Mouse (Mus musculus) midbrain, embryonic 11.5 days (tissue): ENCODE data around the gene Ralgds. TPM values are rescaled to one million over a fixed set of nuclear protein-coding genes. Genes with fewer than 3 reads are reported as not detected.

Experiments used
- ATAC-seq: fragments of 200-750 bp; cut with Nextera tagmentation; 2 replicates; pipeline ENCODE4 v1.8.0; 2017; ENCODE audit warnings: moderate TSS enrichment, moderate library complexity; ENCODE audit not compliant: low FRiP score
- DNase-seq: peaks from one replicate; pipeline ENCODE4 v3.0.0; 2015; ENCODE audit warnings: low spot score; ENCODE audit errors: missing footprints
- H3K27ac ChIP-seq: fragments of 300-500 bp; sonication (generic); 2 replicates; pipeline ENCODE4 v1.5.1; 2014; ENCODE audit warnings: low read depth, low read length
- H3K27me3 ChIP-seq: fragments of 300-500 bp; sonication (generic); 2 replicates; pipeline ENCODE4 v1.6.1; 2014; ENCODE audit warnings: mild to moderate bottlenecking, low read length, moderate library complexity, mixed read lengths; ENCODE audit not compliant: control insufficient read depth, insufficient read depth
- H3K36me3 ChIP-seq: fragments of 300-500 bp; sonication (generic); 2 replicates; pipeline ENCODE4 v1.6.1; 2014; ENCODE audit warnings: mild to moderate bottlenecking, low read length, moderate library complexity, mixed read lengths; ENCODE audit not compliant: control insufficient read depth, insufficient read depth
- H3K4me1 ChIP-seq: fragments of 300-500 bp; sonication (generic); 2 replicates; pipeline ENCODE4 v1.6.1; 2014; ENCODE audit warnings: low read length; ENCODE audit not compliant: control insufficient read depth, insufficient read depth
- H3K4me2 ChIP-seq: fragments of 300-500 bp; sonication (generic); 2 replicates; pipeline ENCODE4 v1.6.1; 2014; ENCODE audit warnings: mild to moderate bottlenecking, moderate library complexity
- H3K4me3 ChIP-seq: fragments of 300-500 bp; sonication (generic); 2 replicates; pipeline ENCODE4 v1.5.1; 2014; ENCODE audit warnings: low read depth, low read length
- H3K9ac ChIP-seq: fragments of 300-500 bp; sonication (generic); 2 replicates; pipeline ENCODE4 v1.6.1; 2014; ENCODE audit warnings: low read length
- H3K9me3 ChIP-seq: fragments of 300-500 bp; sonication (generic); 2 replicates; pipeline ENCODE4 v1.6.1; 2016; ENCODE audit warnings: low read length; ENCODE audit not compliant: control insufficient read depth
- WGBS: fragments of 180-500 bp; shearing (Covaris S2); extraction: QIAGEN DNeasy Blood & Tissue Kit; methylation state at CpG from one replicate; pipeline ENCODE4 v1.1.7; 2014; 5-methylcytosine and 5-hydroxymethylcytosine counted together
- polyA plus RNA-seq: library from polyadenylated mRNA; unstranded; fragments of >200 nt; fragmentation: Nextera tagmentation; extraction: Ambion mirVana; gene quantifications from 2 replicates; pipeline ENCODE4 v1.2.1, GENCODE M21; 2014

The Ralgds gene
- polyA plus RNA-seq, 1 experiment from 2014 or later = 48.8 TPM

DNA sequence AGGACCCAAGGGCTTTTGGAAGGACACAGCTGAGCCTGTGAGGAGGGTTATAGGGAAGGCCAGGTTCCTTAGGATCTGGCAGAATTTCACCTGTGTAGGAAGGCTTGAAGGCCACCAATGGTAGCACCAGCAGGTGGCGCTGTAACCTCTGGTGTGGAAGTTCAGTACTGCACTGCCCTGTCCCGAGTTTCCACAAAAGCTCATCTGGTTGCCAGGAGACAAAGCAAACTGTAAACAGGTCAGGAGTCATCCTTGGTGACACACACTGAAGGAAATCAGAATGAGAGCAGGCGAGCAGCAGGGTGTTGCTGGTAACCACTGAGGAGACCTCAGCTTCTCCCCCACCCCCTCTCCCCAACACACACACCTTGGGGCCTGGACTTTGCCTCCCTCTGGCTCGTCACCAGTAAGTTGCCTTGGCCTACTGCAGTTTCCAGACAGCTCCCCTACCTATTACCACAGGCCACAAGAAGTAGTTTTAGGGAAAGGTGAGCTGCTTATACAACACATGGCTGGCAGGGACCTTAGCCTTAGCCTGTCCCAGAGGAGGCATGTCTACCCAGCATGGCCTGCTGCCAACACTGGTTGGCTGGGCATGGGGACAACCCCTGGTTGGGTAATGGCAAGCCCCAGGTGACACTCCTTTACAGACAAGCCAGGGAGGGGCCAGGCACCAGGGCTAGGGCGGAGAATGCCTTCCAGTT lies 4.4 kb downstream of the Ralgds start:
- Histone ChIP-seq H3K27ac (no peak overlapping the region), H3K9ac (no peak overlapping the region), H3K4me1 (peaks cover 23% of the 10 kb centered on the region)

DNA sequence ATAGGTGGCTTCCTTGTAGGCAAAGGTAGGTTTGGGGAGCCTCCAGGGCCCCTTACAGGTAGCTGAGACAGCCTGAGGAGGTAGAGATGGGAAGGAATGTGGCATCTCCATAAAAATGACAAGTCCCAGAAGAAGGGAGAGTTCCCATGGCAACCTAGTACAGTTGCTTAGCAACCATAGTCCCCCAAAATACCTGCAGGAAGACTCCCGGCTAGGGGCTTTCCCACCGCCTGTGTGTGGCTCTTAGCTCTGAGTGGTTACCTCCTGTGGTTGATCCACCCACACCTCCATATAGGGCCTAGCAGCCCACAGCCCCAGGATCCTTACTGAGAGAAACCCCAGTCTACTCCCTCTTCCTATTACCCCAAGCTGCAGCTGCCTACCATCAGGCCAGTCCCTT lies 5.3 kb downstream of the Ralgds start:
- peaks cover 23% of the 10 kb centered on the region for H3K4me1 ChIP-seq
- no peaks in the 10 kb centered on the region for H3K27me3 ChIP-seq
- H3K4me3 ChIP-seq = no peak overlapping the region
- 27% methylated on average over 2 of the region's 2 CpGs for WGBS
- DNase-seq (no peak), ATAC-seq (no peak)
- no peaks in the 10 kb centered on the region for H3K36me3 ChIP-seq
- H3K4me2 ChIP-seq = no peak overlapping the region
- no peak overlapping the region for H3K27ac ChIP-seq
- no peaks in the 10 kb centered on the region for H3K9me3 ChIP-seq
- no peak overlapping the region for H3K9ac ChIP-seq

More for the DNA sequence above, 4.4 kb downstream of the Ralgds start:
- Histone ChIP-seq H3K27me3 (no peaks in the 10 kb centered on the region), H3K36me3 (no peaks in the 10 kb centered on the region), H3K4me3 (no peak overlapping the region), H3K4me2 (no peak overlapping the region), H3K9me3 (no peaks in the 10 kb centered on the region)
- ATAC-seq (no peak), DNase-seq (peak; percentile 96)
- WGBS = 42% methylated on average over 5 of the region's 5 CpGs

- WGBS = 65% methylated on average over 5 of the region's 5 CpGs
- ATAC-seq = no peak
- Histone ChIP-seq H3K9me3 (no peaks in the 10 kb centered on the region), H3K4me1 (peaks cover 29% of the 10 kb centered on the region), H3K27ac (no peak overlapping the region), H3K4me2 (no peak overlapping the region), H3K36me3 (no peaks in the 10 kb centered on the region), H3K9ac (0 out of 2 replicates have a peak overlapping the region, but pooled peaks have one; percentile 16), H3K27me3 (no peaks in the 10 kb centered on the region), H3K4me3 (no peak overlapping the region)
- DNase-seq = no peak
These were observed 7.7 kb downstream of the Ralgds start for GRCm38 (mm10) chr2:28520581-28520980.

DNA sequence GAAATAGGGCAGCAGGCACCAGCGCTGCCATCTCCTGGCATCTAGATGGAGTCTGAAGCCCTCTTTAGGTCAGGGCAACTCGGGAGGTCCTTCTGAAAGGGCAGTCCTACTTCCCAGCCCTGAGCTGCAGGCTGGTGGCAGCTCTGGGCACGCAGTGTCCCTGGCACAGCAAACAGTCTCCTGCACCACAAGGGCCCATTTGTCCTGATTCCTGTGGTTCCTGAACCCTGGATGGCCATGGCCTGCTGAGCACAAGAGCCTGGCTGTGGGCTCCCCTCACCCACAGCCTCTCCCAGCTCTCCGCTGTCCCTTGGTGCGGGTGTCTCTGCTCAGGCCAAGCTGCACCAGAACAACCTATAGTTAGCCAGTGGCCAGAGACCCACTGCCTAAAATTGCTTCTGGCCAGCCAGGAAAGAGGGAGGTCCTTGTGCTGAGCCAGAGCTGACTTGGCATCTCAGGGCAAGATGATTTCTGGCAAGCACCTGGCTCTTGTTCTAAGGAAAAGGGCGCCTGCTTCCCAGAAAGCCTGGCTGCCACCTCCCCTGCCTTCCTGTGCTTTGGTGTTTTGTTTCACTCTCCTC lies 8.7 kb downstream of the Ralgds start:
- WGBS = 83% methylated on average over 6 of the region's 6 CpGs
- no peak for DNase-seq
- H3K4me3 ChIP-seq = no peak overlapping the region
- H3K4me2 ChIP-seq = no peak overlapping the region
- H3K36me3 ChIP-seq = no peaks in the 10 kb centered on the region
- no peaks in the 10 kb centered on the region for H3K27me3 ChIP-seq
- no peak overlapping the region for H3K27ac ChIP-seq
- no peak for ATAC-seq
- H3K9ac ChIP-seq = no peak overlapping the region
- H3K4me1 ChIP-seq = peaks cover 40% of the 10 kb centered on the region
- H3K9me3 ChIP-seq = no peaks in the 10 kb centered on the region

DNA sequence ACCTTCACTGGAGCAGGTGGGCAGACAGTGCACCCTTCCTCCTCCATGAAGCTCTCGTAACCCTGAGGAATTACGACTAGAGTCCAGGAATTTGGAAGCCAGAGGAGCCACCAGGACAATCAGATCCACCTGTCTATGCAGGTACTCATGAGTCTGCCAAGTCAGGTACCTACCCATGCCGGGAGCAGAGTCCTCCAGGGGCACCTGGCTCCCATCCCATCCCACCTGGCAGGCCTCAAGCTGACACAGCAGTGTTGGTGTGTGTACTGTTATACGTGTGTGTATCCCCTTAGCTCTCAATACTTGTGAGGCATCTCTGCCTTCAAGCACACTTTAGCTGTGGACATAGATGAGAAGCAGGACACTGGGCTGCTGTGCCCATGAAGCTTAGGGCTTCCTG lies 9.2 kb downstream of the Ralgds start:
- Histone ChIP-seq H3K4me1 (peaks cover 42% of the 10 kb centered on the region), H3K4me2 (no peak overlapping the region), H3K9me3 (no peaks in the 10 kb centered on the region), H3K36me3 (no peaks in the 10 kb centered on the region), H3K9ac (no peak overlapping the region), H3K4me3 (no peak overlapping the region), H3K27me3 (no peaks in the 10 kb centered on the region), H3K27ac (no peak overlapping the region)
- WGBS = 92% methylated on average over 4 of the region's 4 CpGs
- DNase-seq = no peak
- no peak for ATAC-seq

- WGBS = 8% methylated on average over 5 of the region's 5 CpGs
- Histone ChIP-seq H3K9ac (no peak overlapping the region), H3K4me1 (peaks cover 32% of the 10 kb centered on the region), H3K4me2 (no peak overlapping the region), H3K4me3 (no peak overlapping the region), H3K27ac (peak overlapping the region; percentile 30; the same call in 1 of the 2 replicates), H3K9me3 (no peaks in the 10 kb centered on the region), H3K36me3 (no peaks in the 10 kb centered on the region), H3K27me3 (no peaks in the 10 kb centered on the region)
- DNase-seq (no peak), ATAC-seq (peak; percentile 28)
These were observed 10.8 kb downstream of the Ralgds start for GRCm38 (mm10) chr2:28523643-28524117.

- H3K9ac ChIP-seq = no peak overlapping the region
These were observed 11.5 kb downstream of the Ralgds start for GRCm38 (mm10) chr2:28524406-28524805.

GRCm38 (mm10) chr2:28525219-28525942 lies 12.5 kb downstream of the Ralgds start:
- ATAC-seq = peak; percentile 90
- H3K4me1 ChIP-seq = peaks cover 36% of the 10 kb centered on the region

More at GRCm38 (mm10) chr2:28524406-28524805, 11.5 kb downstream of the Ralgds start:
- peaks cover 32% of the 10 kb centered on the region for H3K4me1 ChIP-seq
- no peak for DNase-seq
- H3K4me3 ChIP-seq = no peak overlapping the region
- no peaks in the 10 kb centered on the region for H3K27me3 ChIP-seq
- WGBS = 78% methylated on average over 10 of the region's 10 CpGs
- H3K4me2 ChIP-seq = no peak overlapping the region
- peak overlapping the region; percentile 88 for H3K27ac ChIP-seq
- no peaks in the 10 kb centered on the region for H3K36me3 ChIP-seq
- H3K9me3 ChIP-seq = no peaks in the 10 kb centered on the region
- ATAC-seq = no peak

More at GRCm38 (mm10) chr2:28525219-28525942, 12.5 kb downstream of the Ralgds start:
- Histone ChIP-seq H3K4me3 (no peak overlapping the region), H3K36me3 (no peaks in the 10 kb centered on the region), H3K9me3 (no peaks in the 10 kb centered on the region), H3K27me3 (no peaks in the 10 kb centered on the region), H3K27ac (peak overlapping the region; percentile 88), H3K4me2 (peak overlapping the region; percentile 6; the same call in 1 of the 2 replicates), H3K9ac (peak overlapping the region; percentile 54)
- WGBS = 21% methylated on average over 11 of the region's 11 CpGs
- DNase-seq = peak; percentile 91
